Mouse (Mus musculus) frontal cortex, postnatal 36 days (tissue): ENCODE data around the gene Slc6a6.

Source experiments
- DNase-seq, 2 experiments: peaks; one replicate each; pipeline ENCODE4 v3.0.0; 2022; ENCODE audit warnings: low spot score in 2 of 2

Slc6a6 gene

DNA sequence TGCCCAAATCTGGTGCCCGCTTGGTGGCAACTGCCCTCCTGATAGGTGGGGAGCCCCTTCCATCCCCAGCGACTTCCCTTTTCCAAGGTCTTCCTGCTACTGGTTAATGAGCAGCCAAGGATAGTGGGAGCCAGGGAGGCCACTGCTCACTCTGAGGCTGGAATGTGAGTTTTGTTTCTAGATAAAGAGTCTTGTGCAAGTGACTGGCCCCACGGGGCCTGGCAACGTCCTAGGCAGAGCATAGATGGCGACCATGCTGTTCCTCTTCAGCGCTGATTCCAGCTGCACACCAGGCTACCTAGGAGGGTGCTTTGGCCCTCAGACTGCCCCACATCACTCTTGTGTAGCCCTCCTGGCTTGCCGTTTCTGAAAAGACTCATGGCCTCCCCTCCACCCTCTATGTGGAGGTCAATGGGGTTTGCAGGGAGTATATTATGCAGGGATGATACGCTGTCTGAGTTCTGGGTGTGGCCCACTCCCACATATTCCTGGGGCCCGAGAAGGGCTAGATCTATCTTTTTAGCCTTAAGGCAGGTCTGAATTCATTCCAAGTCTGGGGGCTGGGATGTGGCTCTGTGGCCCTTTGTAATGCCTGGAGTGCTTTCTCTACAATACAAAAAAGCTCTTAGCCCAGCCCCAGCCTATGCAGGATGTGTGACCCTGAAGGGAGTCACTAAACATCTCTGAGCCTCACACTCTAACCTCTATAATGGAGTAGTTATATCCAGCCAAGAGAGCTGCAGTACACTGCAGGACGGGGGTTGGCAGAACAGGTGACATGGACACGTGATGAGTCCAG, 17.2 kb downstream of the Slc6a6 start:
- DNase-seq = no peak

DNA sequence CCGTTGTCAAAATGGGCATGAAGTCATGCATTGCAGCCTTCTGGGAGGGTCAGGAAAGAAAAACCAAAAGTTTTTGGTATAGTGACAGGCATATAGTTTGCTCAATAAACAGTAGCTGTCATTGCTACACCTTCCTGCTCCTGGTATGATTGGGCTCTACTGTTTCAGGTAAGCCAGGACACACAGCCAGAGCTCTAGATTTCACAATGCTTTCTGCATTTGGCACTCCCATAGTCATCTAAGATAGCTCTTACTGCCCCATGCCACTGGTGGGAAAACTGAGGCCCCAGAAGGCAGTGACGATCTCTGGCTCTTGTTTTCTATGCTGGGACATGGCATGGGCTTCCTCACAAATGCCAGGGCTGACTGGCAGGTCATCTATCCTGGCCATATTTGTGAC, 19.6 kb downstream of the Slc6a6 start:
- DNase-seq = no peak

DNA sequence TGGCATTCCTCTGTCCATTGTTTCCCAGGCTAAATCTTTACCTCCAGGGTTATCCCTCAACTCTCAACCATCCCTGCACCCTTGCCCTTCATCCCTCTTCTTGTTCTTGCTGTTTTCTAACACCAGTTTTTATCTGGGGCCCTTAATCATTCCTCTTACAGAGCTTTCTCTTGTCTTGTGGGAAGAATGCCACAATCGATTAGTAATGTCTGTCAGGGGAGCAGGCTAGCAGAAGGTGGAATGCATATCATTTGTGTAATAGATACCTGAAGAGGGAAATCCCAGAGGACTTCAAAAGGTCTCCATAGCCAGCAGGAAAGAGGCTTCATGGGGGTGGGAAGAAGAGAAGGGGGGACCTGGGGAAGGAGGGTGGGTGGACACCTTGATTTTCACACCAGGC, 20.6 kb downstream of the Slc6a6 start:
- no peak for DNase-seq

DNA sequence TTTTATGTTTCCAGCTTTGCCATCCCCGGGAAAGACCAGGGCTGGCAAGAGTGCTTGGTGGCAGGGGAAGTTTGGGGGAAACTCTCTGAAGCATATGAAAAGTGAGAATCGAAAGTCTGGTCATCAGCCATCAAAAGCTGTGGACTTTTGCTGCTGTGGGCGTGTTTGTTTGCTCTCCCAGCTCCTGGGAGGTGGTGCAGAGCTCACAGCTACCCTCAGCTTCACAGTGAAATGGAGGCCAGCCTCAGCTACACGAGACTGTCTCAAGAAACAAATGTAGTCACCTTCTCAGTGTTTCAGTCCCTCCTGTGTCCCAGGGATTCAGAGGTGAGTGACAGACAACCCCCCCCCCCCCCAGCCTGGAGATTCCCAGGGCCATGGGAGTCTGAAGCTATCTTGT, 21.8 kb downstream of the Slc6a6 start:
- DNase-seq = no peak

DNA sequence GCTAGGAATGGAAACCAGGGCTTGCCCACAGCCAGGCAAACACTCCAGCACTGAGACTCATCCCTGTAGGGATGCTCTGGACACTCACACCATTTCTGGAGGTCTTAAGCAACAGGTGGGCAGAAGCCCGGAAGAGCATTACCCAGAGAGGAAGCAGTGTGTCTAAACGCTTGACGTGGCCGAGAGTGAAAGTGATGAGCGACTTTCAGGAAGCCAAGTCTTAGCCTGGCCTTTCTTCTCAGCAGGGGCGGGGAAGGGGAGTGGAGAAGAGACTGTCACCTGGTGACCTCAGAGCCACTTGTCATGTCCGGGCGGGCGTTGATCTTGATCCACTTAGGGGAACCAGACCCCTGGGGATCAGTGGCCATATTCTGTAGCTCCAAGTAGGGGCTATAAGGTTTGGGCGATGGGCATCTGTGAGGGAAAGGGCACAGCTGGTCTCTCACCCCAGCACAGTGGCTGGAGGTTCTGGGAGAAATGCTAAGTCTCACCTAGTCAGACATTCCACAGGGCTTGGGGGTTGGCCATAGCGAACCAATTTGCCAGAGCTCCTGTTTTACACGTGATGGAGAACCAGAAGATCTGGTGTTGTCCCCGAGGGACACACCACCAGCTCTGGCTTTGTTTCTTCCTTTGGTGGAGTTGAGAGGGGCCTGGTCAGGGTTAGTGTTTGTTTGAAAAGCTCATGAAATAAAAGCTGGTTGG, 22.4 kb downstream of the Slc6a6 start:
- DNase-seq = no peak

DNA sequence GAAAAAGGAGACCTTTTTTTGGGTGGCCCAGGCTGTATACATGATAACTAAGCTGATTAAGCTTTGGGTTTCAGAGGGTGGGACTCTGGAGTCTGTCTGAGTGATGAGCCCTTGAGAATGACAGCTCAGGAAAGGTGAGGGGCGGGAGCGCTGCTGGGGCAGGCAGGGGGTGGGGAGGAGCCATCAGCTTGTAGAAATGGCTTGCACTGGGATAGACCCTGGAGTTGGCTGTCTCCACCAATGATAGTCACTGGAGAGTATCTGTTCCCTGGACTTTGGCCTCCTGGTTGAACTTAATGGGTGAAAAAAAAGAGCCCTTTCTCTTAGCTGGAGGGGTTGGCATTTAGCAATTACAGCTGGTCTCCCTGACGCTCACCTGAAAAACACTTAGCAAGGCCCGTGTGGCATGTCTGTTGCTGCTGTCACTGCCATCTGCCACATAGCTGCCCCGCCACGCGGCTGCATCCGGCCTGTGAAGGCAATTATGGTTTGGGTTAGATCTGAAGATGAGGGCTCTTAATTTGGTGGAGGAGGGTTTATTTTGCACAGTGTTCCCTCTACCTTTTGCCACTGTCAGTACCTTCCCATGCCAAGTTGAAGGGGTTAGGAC, 23.5 kb downstream of the Slc6a6 start:
- no peak for DNase-seq

DNA sequence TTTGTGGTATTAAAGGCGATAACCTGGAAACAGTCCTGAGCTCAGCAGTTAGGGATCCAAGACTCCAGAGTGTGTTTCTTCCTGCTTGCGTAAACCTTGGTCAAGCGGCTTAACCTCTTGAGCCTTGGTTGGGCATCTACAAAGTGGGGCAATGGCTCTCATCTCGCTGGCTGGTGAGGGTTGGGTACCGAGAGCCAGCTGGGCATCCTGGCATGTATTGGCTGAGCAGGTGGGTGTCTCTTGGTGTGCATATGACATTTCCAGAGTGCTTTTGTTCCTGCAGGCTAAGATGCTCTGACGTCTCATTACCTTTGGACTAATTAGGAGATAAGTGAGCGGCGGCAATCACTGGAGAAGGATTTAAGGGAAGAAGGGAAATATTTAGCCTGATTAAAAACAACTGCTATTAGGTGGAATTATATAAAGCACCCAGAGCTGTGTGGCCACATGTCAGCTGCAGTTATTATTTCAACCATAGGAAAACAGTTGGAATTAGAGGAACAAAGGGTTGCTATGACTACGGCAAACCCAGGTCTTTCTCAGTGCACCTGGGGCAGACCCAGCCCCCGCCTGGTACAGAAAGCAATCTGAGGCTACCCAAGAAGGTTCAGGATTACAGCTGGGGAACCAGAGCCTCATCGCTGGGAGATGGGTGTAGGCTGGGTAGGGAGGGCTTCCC, 24.2 kb downstream of the Slc6a6 start:
- DNase-seq = no peak

DNA sequence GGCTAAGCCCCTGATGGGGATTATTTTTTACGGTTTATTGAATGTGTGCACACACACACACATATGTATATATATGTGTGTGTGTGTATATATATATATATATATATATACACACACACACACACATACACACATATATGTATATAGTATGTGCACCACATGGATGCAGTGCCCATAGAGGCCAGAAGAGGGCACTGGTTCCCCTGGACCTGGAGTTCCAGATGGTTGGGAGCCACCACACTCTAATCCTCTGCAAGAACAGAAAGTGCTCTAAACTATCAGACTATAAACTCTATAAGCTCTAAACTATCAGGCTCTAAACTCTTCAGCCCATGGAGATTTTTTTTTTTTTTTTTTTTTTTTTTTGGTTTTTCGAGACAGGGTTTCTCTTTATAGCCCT, 25.1 kb downstream of the Slc6a6 start:
- DNase-seq = no peak

DNA sequence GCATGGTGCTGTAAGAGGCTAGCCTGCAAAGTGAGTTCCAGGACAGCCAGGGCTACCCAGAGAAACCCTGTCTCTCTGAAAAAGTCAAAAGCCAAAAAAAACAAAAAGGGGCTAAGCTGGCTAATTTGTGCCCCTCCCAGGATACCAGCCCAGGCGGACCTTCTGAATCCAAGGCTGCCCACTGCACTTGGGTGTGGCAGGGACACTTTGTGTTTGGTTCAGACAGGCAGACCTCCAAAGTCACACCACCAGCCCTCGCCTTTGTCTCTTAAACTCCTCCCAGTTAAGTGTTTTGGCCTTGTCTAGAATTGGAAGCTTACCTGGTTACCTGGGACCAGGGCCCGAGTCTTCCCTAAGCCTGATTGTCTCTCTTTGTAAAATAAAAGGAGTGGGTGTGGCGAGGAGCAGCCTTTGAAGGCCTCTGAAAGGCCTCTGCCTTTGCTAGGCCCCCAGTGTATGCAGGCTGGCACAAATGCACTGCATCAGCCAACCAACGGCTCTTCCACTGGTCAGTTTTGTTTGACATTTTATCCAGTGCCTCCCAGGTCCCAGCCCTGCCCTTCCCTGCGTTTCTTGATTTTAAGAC, 26.6 kb downstream of the Slc6a6 start:
- DNase-seq = no peak

DNA sequence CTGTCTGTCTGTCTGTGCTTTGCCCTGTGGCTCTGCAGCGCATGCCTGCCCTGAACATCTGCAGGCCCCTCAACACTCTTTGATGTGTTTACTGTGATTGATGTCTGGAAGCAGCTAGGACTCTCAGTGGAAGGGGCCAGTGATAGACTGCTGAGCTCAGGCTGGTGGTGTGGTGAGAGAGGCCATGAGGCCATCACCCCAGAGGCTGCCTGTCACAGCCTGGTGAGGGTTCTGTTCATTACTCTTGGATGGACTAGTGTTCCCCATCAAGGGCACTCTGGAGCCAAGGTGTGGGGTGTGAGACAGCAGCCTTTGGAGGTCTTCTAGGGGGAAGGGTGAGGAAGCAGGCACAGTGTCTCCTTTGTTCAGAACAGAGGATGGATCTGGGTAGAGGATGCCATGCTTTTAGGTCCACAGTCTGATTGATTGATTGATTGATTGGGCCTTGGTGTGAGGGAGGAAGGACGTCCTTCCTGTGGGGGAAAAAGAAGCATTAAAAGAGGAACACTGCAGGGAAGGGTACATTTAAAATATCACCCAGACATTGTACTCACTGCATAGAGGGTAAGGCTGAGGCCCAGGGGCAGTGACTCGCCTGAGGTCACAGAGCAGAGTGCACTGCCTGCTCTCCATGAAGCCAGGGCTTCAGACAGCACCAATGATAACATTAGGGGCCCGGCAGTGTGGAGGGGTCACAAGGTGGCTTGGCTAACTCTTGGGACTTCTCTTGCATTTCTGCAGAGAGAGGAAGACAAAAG, 28.4 kb downstream of the Slc6a6 start:
- no peak for DNase-seq

DNA sequence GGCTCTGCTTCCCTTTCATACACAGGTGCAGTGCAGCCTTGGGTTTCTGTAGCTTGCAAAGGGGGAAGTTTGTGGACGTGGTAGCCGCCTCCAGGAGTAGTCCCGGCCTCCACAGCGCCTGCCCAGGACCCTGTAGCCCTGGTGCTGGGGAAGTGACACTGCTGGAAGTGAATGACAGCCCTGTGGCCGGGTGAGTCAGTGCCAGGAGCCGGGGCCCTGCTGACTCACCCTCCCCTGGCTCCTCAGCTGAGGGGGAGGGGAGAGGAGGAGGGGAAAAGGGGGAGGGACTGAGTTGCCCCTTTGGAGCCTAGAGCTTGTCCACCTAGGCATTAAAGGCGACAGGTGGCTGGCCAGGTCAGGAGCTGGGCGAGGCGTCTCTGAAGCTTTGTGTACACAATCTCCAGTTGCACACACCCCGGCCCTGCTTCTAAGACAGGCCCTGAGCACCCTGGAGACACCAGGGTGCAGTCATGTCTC, 29.0 kb downstream of the Slc6a6 start:
- peak in 1 of 2 experiments; percentile 45 for DNase-seq

DNA sequence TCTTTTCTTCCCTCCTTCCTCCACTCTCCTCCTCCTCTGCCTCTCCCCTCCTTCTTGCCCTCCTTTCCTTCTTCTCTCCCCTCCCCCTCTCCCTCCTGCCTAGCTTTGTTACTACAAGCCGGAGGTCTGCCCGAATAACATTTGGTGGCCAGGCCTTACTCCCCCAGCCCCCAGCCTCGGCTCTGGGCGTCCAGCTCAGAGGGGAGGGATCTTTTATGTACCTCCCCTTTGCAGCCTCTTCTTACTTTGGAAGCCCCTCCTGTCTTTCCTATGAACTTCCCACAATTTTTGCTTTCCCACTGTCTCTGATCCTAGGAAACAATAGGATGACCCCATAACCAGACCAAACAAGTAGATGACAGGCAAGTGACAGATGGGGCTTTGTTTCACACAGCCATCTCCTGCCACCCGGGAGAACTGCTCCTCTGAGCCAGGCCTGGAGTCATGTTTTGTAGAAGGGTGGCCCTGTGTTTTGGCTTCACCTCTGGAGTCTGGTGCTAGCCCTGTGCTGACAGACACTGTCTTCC, 29.6 kb downstream of the Slc6a6 start:
- DNase-seq = no peak

DNA sequence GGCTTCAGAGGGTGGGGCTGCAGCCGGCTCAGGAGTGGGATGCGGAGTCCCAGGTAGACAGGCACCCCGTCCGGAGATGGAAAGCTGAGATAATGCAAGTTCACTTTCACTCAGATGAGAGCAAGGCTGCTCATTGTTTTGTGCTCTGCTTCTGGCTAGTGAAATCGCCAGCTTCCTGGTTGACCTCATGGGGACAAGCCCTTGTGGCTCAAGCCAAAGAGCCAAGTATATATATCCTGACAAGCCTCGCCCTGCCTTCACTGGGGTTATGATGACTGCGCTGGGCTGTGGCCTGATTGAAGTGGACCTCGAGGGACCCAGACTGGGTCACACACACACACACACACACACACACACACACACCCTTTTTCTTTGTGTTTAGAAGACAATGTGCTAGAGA, 31.2 kb downstream of the Slc6a6 start:
- DNase-seq = no peak

DNA sequence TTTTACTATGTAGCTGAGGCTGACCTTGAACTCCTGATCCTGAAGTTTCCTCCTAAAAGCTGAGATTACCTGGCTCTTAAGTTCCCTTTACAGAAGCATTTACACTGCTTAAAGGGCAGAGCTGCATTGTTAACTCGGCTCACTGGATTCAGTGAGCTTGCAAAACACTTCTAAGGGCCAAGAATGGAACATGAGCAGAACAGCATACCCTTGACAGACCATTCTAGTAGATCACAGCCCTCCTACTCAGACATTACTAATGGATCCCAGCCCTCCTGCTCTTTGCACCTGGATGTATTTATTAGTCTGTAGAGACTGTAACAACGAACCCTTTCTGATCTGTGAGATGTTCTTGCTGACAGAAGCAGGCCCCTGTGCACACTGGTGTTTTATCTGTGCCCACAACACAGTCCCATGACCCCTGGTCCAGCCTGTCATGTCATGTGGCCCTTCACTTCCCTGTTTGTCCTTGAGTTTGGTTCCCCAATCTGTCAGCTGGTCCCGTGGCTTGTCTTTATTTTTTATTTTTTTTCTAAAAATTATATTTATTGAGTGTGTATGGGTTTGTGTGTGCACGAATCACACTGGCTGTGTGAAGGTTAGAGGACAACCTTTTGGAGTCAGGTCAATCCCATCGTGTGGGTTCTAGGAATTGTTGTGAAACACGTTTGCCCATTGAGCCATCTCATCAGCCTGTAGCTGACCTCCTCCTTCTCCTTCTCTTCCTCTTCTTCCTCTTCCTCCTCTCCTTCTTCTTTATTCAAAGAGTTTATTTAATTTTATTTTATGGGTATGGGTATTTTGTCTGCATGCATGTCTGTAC, 32.3 kb downstream of the Slc6a6 start:
- no peak for DNase-seq

DNA sequence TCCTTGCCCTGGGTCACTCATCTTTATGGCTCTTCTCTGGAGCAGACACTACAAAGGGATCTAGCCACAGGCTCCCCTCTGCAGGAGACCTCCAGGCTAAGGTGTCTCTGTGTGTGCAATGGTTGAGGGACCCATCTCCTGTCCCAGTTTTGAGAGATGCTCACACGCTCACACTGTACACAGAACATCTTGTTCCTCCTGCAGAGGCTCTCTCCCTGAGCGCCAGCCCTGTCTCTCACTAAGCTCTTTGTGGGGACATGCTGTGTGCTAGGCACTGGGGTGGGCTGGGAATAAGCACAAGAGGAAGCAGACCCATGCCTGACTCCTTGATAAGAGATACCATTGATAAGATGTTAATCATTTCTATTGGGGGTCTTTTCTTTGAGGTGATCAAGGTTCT, 34.2 kb downstream of the Slc6a6 start:
- no peak for DNase-seq

DNA sequence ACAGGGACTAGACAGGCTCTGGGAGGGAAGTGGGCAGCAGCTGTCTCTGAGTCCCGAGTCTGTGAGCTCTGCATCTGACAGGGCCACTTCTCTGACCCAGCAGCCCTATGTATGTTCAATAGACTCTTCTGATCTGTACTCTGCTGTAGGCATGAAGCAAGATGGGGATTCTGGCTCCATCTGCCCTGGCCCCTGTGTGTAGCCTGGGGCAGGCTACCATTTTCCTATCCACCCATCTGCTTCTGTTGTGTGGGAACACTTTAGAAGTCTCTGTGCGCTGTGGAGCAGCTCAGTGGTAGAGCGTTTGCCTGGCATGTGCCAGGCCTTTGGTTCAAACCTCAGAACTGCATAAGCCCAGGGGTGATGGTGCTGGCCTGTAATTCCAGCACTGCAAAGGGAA, 34.8 kb downstream of the Slc6a6 start:
- no peak for DNase-seq

DNA sequence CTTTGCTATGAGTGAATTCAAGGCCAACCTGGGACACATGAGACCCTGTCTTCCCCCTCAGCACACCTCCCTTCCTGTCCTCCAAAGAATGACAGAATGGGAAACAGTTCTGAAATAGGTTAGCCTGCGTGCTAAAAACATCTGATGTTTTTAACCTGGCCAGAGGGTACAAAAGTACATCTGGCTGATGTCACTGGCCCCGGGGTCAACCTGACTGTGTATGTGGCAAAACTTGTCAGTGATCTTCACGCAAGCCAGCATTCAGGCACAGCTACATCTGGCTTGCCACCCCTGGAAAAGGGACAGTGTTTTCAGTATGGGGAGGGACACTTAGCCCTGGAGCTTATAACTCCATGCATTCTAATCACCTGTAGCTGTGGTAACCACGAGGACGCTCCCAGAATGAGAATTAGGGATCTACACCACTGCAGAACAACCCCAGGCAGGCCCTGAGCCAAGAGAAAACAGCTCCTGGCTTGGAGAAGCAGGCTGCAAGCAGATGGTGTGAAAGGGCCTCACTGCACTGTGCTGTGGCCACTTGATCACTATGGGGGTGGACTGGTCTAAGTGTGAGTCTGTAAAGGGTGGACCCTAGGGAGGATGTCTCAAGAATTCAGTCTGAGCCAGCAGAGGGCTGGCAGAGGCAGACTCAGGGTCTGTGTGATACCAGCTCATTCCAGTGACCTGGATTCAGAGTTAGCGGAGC, 35.3 kb downstream of the Slc6a6 start:
- peak; percentile 64 to 83 for DNase-seq

DNA sequence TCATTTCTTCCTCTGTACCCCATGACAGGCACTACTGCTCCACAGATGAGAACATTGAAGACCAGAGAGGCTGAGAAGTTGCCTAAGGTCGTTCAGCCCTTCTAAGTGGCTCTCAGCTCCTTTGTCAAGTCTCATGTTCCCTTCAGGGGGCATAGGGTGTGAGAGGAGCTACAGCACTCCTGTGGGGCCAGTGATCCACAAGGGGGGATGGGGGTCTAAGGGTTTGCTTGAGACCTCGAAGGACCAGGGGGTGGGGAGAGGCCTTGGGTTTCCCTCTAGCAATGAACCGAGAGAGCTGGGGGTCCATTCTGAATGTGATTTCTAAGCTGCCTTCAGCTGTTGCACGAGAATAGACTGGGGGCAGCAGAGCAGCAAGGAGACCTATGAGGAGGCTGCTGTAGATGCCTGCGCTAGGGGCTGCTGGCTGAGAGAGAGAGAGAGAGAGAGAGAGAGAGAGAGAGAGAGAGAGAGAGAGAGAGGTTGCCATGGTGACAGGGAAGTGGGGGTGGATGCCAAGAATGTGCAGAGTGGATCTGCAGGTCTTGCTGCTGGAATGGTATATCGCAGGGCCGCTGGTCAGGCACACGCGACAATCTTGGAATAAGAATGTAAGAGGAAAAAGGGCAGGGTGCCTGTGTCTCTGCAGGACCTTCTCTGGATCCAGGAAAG, 36.1 kb downstream of the Slc6a6 start:
- peak; percentile 62 to 67 for DNase-seq
